Mouse (Mus musculus) neural tube, embryonic 14.5 days (tissue): ENCODE measurements around the gene Galnt14. TPM values are rescaled to one million over a fixed set of nuclear protein-coding genes. Genes with fewer than 3 reads are reported as not detected.

Experiments
- ATAC-seq: fragments of 200-750 bp; cut with Nextera tagmentation; 2 replicates; pipeline ENCODE4 v1.8.0; 2017; ENCODE audit warnings: low read depth, mild to moderate bottlenecking, moderate TSS enrichment, moderate library complexity
- H3K27ac ChIP-seq: fragments of 300-500 bp; sonication (generic); 2 replicates; pipeline ENCODE4 v1.5.1; 2014; ENCODE audit warnings: low read depth, mild to moderate bottlenecking, control low read depth, low read length, moderate library complexity, mixed read lengths
- H3K27me3 ChIP-seq: fragments of 300-500 bp; sonication (generic); 2 replicates; pipeline ENCODE4 v1.6.1; 2014; ENCODE audit warnings: low read length; ENCODE audit not compliant: control insufficient read depth, insufficient read depth
- H3K36me3 ChIP-seq: fragments of 300-500 bp; sonication (generic); 2 replicates; pipeline ENCODE4 v1.6.1; 2014; ENCODE audit warnings: low read length, mixed read lengths; ENCODE audit not compliant: control insufficient read depth, insufficient read depth
- H3K4me1 ChIP-seq: fragments of 300-500 bp; sonication (generic); 2 replicates; pipeline ENCODE4 v1.6.1; 2014; ENCODE audit warnings: low read length; ENCODE audit not compliant: control insufficient read depth, insufficient read depth
- H3K4me2 ChIP-seq: fragments of 300-500 bp; sonication (generic); 2 replicates; pipeline ENCODE4 v1.6.1; 2014; ENCODE audit warnings: mild to moderate bottlenecking, low read depth, low read length, control low read depth
- H3K4me3 ChIP-seq: fragments of 300-500 bp; sonication (generic); 2 replicates; pipeline ENCODE4 v1.5.1; 2014; ENCODE audit warnings: low read depth, low read length, control low read depth, mixed read lengths
- H3K9ac ChIP-seq: fragments of 300-500 bp; sonication (generic); replicated peaks from 2 replicates; pipeline ENCODE4 v1.6.1; 2014; ENCODE audit warnings: low read depth, mild to moderate bottlenecking, control low read depth, low read length, mixed read lengths
- H3K9me3 ChIP-seq: fragments of 300-500 bp; sonication (generic); 2 replicates; pipeline ENCODE4 v1.6.1; 2016; ENCODE audit warnings: low read length; ENCODE audit not compliant: control insufficient read depth
- WGBS: fragments of 180-500 bp; shearing (Covaris S2); extraction: QIAGEN DNeasy Blood & Tissue Kit; methylation state at CpG from one replicate; pipeline ENCODE4 v1.1.7; 2014; 5-methylcytosine and 5-hydroxymethylcytosine counted together
- polyA plus RNA-seq: library from polyadenylated mRNA; unstranded; fragments of >200 nt; fragmentation: Nextera tagmentation; extraction: Ambion mirVana; gene quantifications from 2 replicates; pipeline ENCODE4 v1.2.1, GENCODE M21; 2014

Gene Galnt14
- polyA plus RNA-seq, 1 experiment from 2014 or later = 28.9 TPM

- Histone ChIP-seq H3K27me3 (no peaks in the 10 kb centered on the region), H3K4me1 (no peaks in the 10 kb centered on the region), H3K36me3 (no peaks in the 10 kb centered on the region), H3K27ac (no peak overlapping the region), H3K9me3 (no peaks in the 10 kb centered on the region), H3K4me2 (no peak overlapping the region), H3K9ac (no peak overlapping the region), H3K4me3 (no peak overlapping the region)
- WGBS = 71% methylated on average over 3 of the region's 3 CpGs
- ATAC-seq = no peak
Observed at GRCm38 (mm10) chr17:73561149-73561548, 149.1 kb downstream of the Galnt14 start.

- Histone ChIP-seq H3K4me1 (no peaks in the 10 kb centered on the region), H3K9me3 (no peaks in the 10 kb centered on the region), H3K4me3 (no peak overlapping the region), H3K36me3 (no peaks in the 10 kb centered on the region), H3K4me2 (no peak overlapping the region), H3K27ac (no peak overlapping the region), H3K27me3 (no peaks in the 10 kb centered on the region), H3K9ac (no peak overlapping the region)
- ATAC-seq = no peak
- 80% methylated on average over 5 of the region's 5 CpGs for WGBS
Observed at GRCm38 (mm10) chr17:73560208-73560784, 150.0 kb downstream of the Galnt14 start.

GRCm38 (mm10) chr17:73559498-73559897, 150.8 kb downstream of the Galnt14 start:
- 74% methylated on average over 4 of the region's 4 CpGs for WGBS
- ATAC-seq = no peak
- H3K4me3 ChIP-seq = no peak overlapping the region

GRCm38 (mm10) chr17:73557101-73557500, 153.2 kb downstream of the Galnt14 start:
- no peaks in the 10 kb centered on the region for H3K4me1 ChIP-seq
- H3K4me2 ChIP-seq = no peak overlapping the region
- no peaks in the 10 kb centered on the region for H3K9me3 ChIP-seq
- H3K9ac ChIP-seq = no peak overlapping the region
- 76% methylated on average over 3 of the region's 3 CpGs for WGBS
- H3K27ac ChIP-seq = no peak overlapping the region
- H3K36me3 ChIP-seq = no peaks in the 10 kb centered on the region
- H3K27me3 ChIP-seq = no peaks in the 10 kb centered on the region
- H3K4me3 ChIP-seq = no peak overlapping the region
- ATAC-seq = no peak

More at GRCm38 (mm10) chr17:73559498-73559897, 150.8 kb downstream of the Galnt14 start:
- H3K36me3 ChIP-seq = no peaks in the 10 kb centered on the region
- H3K27me3 ChIP-seq = no peaks in the 10 kb centered on the region
- H3K9ac ChIP-seq = no peak overlapping the region
- H3K4me1 ChIP-seq = no peaks in the 10 kb centered on the region
- no peak overlapping the region for H3K27ac ChIP-seq
- no peak overlapping the region for H3K4me2 ChIP-seq
- H3K9me3 ChIP-seq = no peaks in the 10 kb centered on the region

GRCm38 (mm10) chr17:73556436-73556835, 153.8 kb downstream of the Galnt14 start:
- Histone ChIP-seq H3K9me3 (no peaks in the 10 kb centered on the region), H3K4me3 (no peak overlapping the region), H3K27me3 (no peaks in the 10 kb centered on the region), H3K27ac (no peak overlapping the region), H3K9ac (no peak overlapping the region), H3K4me2 (no peak overlapping the region), H3K4me1 (no peaks in the 10 kb centered on the region), H3K36me3 (no peaks in the 10 kb centered on the region)
- WGBS = 77% methylated on average over 2 of the region's 2 CpGs
- no peak for ATAC-seq

GRCm38 (mm10) chr17:73554668-73555067, 155.6 kb downstream of the Galnt14 start:
- H3K4me1 ChIP-seq = peaks cover 2% of the 10 kb centered on the region
- no peak for ATAC-seq
- no peaks in the 10 kb centered on the region for H3K9me3 ChIP-seq
- no peak overlapping the region for H3K4me3 ChIP-seq
- WGBS = 88% methylated on average over 4 of the region's 4 CpGs
- H3K4me2 ChIP-seq = no peak overlapping the region
- H3K9ac ChIP-seq = no peak overlapping the region
- H3K36me3 ChIP-seq = no peaks in the 10 kb centered on the region
- no peak overlapping the region for H3K27ac ChIP-seq
- no peaks in the 10 kb centered on the region for H3K27me3 ChIP-seq

GRCm38 (mm10) chr17:73548783-73549566, 161.3 kb downstream of the Galnt14 start:
- 20% methylated on average over 12 of the region's 12 CpGs for WGBS
- H3K27ac ChIP-seq = peak overlapping the region; percentile 79
- no peak overlapping the region for H3K4me3 ChIP-seq
- no peaks in the 10 kb centered on the region for H3K36me3 ChIP-seq
- H3K4me1 ChIP-seq = peaks cover 16% of the 10 kb centered on the region
- no peak overlapping the region for H3K9ac ChIP-seq
- H3K4me2 ChIP-seq = no peak overlapping the region
- no peaks in the 10 kb centered on the region for H3K9me3 ChIP-seq
- no peaks in the 10 kb centered on the region for H3K27me3 ChIP-seq
- ATAC-seq = peak; percentile 86

GRCm38 (mm10) chr17:73548119-73548518, 162.1 kb downstream of the Galnt14 start:
- Histone ChIP-seq H3K4me1 (peaks cover 16% of the 10 kb centered on the region), H3K9me3 (no peaks in the 10 kb centered on the region), H3K4me3 (no peak overlapping the region), H3K9ac (no peak overlapping the region), H3K4me2 (no peak overlapping the region), H3K27me3 (no peaks in the 10 kb centered on the region), H3K27ac (peak overlapping the region; percentile 70), H3K36me3 (no peaks in the 10 kb centered on the region)
- ATAC-seq = peak; percentile 35; the same call in 1 of the 2 replicates
- 31% methylated on average over 7 of the region's 7 CpGs for WGBS

- Histone ChIP-seq H3K9me3 (no peaks in the 10 kb centered on the region), H3K4me2 (no peak overlapping the region), H3K9ac (no peak overlapping the region), H3K4me3 (no peak overlapping the region), H3K27me3 (no peaks in the 10 kb centered on the region), H3K4me1 (peaks cover 16% of the 10 kb centered on the region), H3K36me3 (no peaks in the 10 kb centered on the region), H3K27ac (no peak overlapping the region)
- ATAC-seq = no peak
- WGBS = 78% methylated on average over 2 of the region's 2 CpGs
Observed at GRCm38 (mm10) chr17:73547483-73547882, 162.8 kb downstream of the Galnt14 start.
